Mouse (Mus musculus) gastrocnemius, adult 8-10 months (tissue): ENCODE measurements around the gene Zp3. TPM values are rescaled to one million over a fixed set of nuclear protein-coding genes. Genes with fewer than 3 reads are reported as not detected.

Source experiments
- DNase-seq, 2 experiments: peaks; one replicate each; pipeline ENCODE4 v3.0.0; 2022; ENCODE audit warnings: low spot score in 2 of 2
- total RNA-seq, 4 experiments: library from RNA; stranded (reverse); gene quantifications; 2 replicates each; pipeline ENCODE4 v1.2.4; 2022

Gene Zp3
- total RNA-seq, 4 experiments from 2014 or later: not detected

GRCm38 (mm10) chr5:135960909-135961635 lies 18.8 kb upstream of the Zp3 start:
- no peak for DNase-seq

- DNase-seq: no peak
These were observed 17.8 kb upstream of the Zp3 start for GRCm38 (mm10) chr5:135962125-135962491.

- peak; percentile 97 to 99 for DNase-seq
These were observed 17.2 kb upstream of the Zp3 start for GRCm38 (mm10) chr5:135962492-135963279.

GRCm38 (mm10) chr5:135963280-135963627 lies 16.6 kb upstream of the Zp3 start:
- DNase-seq: no peak

GRCm38 (mm10) chr5:135965501-135965930 lies 14.4 kb upstream of the Zp3 start:
- DNase-seq: no peak

- no peak for DNase-seq
These were observed 13.0 kb upstream of the Zp3 start for GRCm38 (mm10) chr5:135966866-135967265.

- no peak for DNase-seq
These were observed 11.1 kb upstream of the Zp3 start for GRCm38 (mm10) chr5:135968781-135969180.

- no peak for DNase-seq
These were observed 9.7 kb upstream of the Zp3 start for GRCm38 (mm10) chr5:135970247-135970646.

- no peak for DNase-seq
These were observed 8.0 kb upstream of the Zp3 start for GRCm38 (mm10) chr5:135971876-135972275.

- DNase-seq: no peak
These were observed 5.5 kb upstream of the Zp3 start, which contains the start of gene Ssc4d for GRCm38 (mm10) chr5:135974365-135974764. TSS of gene Ssc4d (minus strand) at chr5:135974531.

GRCm38 (mm10) chr5:135975893-135976668 lies 3.8 kb upstream of the Zp3 start:
- DNase-seq: no peak

- DNase-seq: no peak
These were observed 518 bp upstream of the Zp3 start for GRCm38 (mm10) chr5:135979381-135979780.

GRCm38 (mm10) chr5:135982398-135982797 lies 2.5 kb downstream of the Zp3 start:
- peak in 1 of 2 experiments; percentile 54 for DNase-seq

- DNase-seq: no peak
These were observed 4.7 kb downstream of the Zp3 start for GRCm38 (mm10) chr5:135984546-135985044.

- DNase-seq: no peak
These were observed 7.3 kb downstream of the Zp3 start for GRCm38 (mm10) chr5:135987248-135987647.

- no peak for DNase-seq
These were observed 10.7 kb downstream of the Zp3 start for GRCm38 (mm10) chr5:135990601-135991000.

GRCm38 (mm10) chr5:135993381-135993965 lies 13.6 kb downstream of the Zp3 start:
- no peak for DNase-seq

- DNase-seq: no peak
These were observed 14.4 kb downstream of the Zp3 start for GRCm38 (mm10) chr5:135994335-135994724.

- DNase-seq: peak; percentile 70 to 81
These were observed 15.1 kb downstream of the Zp3 start, which contains the start of gene Dtx2 for GRCm38 (mm10) chr5:135994725-135995687. TSS of gene Dtx2 (plus strand) at chr5:135994800.

- DNase-seq: no peak
These were observed 16.3 kb downstream of the Zp3 start for GRCm38 (mm10) chr5:135996162-135996561.
